Mouse (Mus musculus) brain, embryonic 14.5 days (tissue): ENCODE data around the gene Pfkfb2.

ENCODE experiments used
- CTCF ChIP-seq: fragments of 200-500 bp; IDR thresholded peaks from 2 replicates; pipeline ENCODE4 v1.5.1; 2012; ENCODE audit warnings: inconsistent platforms, mild to moderate bottlenecking, moderate library complexity, borderline replicate concordance; ENCODE audit not compliant: insufficient read depth, insufficient read length; ENCODE audit errors: extremely low read depth
- POLR2A ChIP-seq: fragments of 200-500 bp; IDR thresholded peaks from 2 replicates; pipeline ENCODE4 v1.6.1; 2012; ENCODE audit warnings: mild to moderate bottlenecking, inconsistent platforms, borderline replicate concordance; ENCODE audit not compliant: poor library complexity, insufficient read depth, insufficient read length, severe bottlenecking; ENCODE audit errors: extremely low read depth

DNA sequence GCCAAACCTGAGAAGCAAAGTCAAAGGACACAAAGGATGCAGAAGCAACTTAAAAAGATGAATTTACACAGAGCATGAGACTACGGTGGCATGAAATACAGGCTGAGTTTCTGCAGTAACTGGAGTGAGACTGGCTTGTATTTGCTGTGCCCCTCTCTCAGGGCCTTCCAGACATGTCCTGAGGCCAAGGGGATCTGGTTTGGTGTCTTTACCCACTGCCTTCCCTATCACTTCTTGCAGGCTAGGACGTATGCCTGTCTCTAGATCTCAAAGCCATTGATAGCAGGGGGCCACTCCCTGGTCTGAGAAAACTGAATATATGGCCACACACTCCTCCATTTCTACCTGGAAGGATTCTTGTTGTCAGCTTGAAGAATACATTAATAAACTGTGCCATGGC is 15.2 kb upstream of the Pfkfb2 start:
- TF ChIP-seq POLR2A (no peak), CTCF (no peak)
